Mouse (Mus musculus): ENCODE measurements around the gene Gm20388.

DNA sequence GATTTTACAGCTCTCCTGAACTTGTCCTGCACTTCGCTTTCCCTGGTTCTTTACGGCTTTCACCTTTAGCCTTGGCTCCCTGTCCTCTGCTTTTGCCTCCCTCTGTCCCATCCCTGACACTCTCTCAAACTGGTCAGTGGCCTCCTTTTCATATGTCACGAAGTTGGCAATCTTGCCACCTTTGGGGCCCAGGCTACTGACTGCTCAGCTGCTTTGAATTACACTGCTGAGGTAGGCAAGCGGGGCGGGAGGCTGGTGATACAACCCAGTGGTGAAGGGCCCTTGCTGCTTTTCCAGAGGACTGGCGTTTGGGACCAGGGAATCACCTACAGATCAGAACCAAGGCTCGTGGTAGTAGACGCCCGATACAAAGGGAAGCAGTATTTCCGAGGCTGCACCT is 3465.1 kb downstream of the Gm20388 start:
- no peak for TF ChIP-seq POLR2A (IDR thresholded peaks at IDR 0.05; ENCODE audit: insufficient read depth, low read depth, low read length)
- no peak for TF ChIP-seq CTCF (IDR thresholded peaks at IDR 0.05; ENCODE audit: insufficient read depth, low read depth, low read length)

All from olfactory bulb, adult 2 months (tissue).